Mouse (Mus musculus) embryo, embryonic 10.5 days (tissue): Measurements from ENCODE around the gene Olfr635.
A peak's percentile ranks its signal among the peaks of the same experiment; 100 is the strongest.
"Not testable (repeated sequence)": the region's sequence is repeated elsewhere in the genome, so short reads cannot be mapped to it uniquely, and the experiment has no call there.

Experiments used
- DNase-seq: peaks from one replicate; pipeline ENCODE4 v3.0.0-alpha.2; 2015; ENCODE audit warnings: low spot score

Olfr635 gene

GRCm38 (mm10) chr7:103970852-103971251 lies at the start of gene Olfr635:
Gene Olfr635 (plus strand): TSS chr7:103971152.
- no peak for DNase-seq

DNA sequence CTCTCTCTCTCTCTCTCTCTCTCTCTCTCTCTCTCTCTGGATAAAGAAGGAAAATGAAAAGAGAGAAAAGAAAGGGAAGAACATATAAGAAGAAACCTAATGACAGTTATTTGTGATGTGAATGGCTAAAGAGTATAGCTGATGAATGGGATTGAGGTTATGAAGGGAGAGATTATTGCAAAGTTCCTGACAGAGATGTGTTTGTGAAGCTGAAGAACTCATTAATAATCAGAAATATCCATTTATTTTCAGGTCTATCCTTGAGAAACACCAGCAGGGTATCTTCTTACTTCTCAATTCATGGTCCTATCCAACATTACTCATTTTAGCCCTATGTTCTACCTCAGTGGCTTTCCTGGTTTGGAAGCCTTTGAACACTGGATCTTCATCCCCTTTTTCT lies 42.4 kb upstream of the Olfr635 start, which contains the start of gene Olfr631:
Gene Olfr631 (plus strand): TSS at position 301 of the 400 bp plus-strand sequence.
- no peak for DNase-seq

DNA sequence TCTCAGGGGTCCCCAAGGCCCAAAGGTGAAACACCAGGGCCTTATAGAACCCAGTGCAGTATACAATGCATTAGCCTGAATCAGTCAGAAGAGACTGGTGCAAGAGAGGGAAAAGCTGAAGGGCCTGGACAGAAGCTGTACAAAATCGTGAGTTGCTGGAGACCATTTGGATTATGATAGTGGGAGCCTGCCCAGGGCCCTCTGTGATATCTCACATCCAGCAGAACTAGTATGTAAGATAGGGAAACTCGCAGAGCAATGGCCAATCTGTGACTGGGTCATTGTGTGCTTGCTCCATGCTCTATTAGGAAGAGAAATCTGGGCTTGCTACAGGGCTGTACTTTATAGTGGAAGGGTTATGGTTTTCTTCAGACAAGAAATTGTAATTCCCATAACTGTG lies 36.7 kb upstream of the Olfr635 start, which contains the start of gene Olfr632:
Gene Olfr632 (plus strand): TSS at position 84 of the 400 bp plus-strand sequence.
- no peak for DNase-seq

GRCm38 (mm10) chr7:103942730-103943129 lies 28.2 kb upstream of the Olfr635 start:
- peak; percentile 82 for DNase-seq

GRCm38 (mm10) chr7:103944137-103944536 lies 26.8 kb upstream of the Olfr635 start, which contains the start of gene Olfr633:
Gene Olfr633 (plus strand): TSS chr7:103944437.
- no peak for DNase-seq

DNA sequence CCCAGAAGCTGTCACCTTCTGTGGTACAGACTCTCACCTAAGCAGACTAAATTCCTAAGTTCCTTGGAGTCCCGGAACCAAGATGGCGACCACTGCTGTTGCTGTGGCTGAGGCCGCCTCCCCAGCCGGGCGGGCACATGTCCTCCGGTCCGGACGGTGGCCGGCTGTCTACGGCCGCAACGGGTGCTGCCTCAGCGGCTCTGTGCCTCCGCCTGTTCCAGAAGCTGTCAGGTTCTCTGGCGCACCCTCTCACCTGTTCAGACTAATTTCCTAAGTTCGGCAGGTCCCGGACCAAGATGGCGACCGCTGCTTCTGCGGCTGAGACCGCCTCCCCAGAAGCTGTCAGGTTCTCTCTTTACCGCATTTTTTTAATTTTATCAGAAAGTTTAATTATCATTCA lies 4.1 kb upstream of the Olfr635 start:
- not testable (repeated sequence) for DNase-seq

DNA sequence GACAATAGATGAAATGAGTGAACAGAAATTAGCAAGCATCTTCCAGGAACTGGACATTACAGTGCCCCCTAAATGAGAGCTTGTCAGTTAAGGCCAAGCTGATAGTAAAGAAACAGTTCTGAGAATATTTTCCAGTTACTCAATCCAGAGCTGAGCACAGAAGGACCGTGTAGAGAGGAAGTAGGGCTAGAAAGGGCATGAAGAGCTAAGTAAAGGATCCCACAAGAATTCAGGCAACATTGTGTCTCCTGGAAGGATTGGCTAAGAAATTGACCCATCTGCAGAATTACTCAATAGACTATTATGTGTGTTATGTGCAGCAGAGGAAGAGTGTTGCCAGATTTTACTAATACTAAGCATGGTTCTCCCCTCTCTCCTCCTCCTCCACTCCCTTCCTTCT lies 830 bp downstream of the Olfr635 start:
- no peak for DNase-seq

GRCm38 (mm10) chr7:103998446-103998845 lies 27.5 kb downstream of the Olfr635 start, which contains the start of gene Olfr638:
Gene Olfr638 (plus strand): TSS chr7:103998746.
- no peak for DNase-seq

- DNase-seq: no peak
Measured at GRCm38 (mm10) chr7:103999124-103999523, 28.2 kb downstream of the Olfr635 start.

- no peak for DNase-seq
Measured at GRCm38 (mm10) chr7:104017203-104017602, 46.3 kb downstream of the Olfr635 start, which contains the start of gene Olfr639. Gene Olfr639 (minus strand): TSS chr7:104017303.

- DNase-seq: no peak
Measured at GRCm38 (mm10) chr7:104018953-104019352, 48.0 kb downstream of the Olfr635 start.

DNA sequence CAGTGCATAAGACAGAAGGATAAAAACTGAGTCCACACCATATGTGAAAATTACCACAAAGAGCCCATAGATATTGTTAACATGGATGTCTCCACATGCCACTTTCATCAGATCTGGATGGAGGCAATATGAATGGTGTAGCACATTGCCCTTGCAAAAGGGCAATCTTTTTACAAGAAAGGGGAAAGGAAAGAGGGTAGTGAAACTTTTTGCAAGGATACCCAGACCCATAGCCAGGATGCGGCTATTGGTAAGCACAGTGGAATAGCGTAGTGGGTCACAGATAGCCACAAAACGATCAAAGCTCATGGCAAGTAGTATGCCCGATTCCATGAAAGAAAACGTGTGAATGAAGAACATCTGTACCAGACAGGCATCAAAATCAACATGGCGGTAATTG lies 50.7 kb downstream of the Olfr635 start:
- DNase-seq: no peak

GRCm38 (mm10) chr7:104025473-104025872 lies 54.5 kb downstream of the Olfr635 start, which contains the start of gene Olfr640:
Gene Olfr640 (minus strand): TSS chr7:104025573.
- no peak for DNase-seq

DNA sequence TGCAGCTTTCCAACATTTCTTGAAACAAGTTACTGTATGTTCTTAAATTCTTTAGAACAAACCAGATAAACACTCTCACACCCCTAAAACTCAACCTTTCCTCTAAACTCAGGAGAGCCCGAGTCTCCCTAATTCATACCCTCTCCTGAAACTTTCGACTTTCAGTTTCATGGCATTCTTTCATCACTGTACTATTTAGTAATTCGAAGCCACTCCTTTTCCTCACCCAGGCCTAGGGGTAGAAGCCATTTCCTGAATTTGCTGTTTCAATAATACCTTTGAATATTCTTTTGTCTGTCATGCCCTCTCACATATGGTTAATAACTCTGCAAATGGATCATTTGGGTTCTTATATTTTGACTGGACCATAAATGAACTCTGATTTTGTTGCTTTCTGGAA lies 56.0 kb downstream of the Olfr635 start:
- no peak for DNase-seq

GRCm38 (mm10) chr7:104035145-104035544 lies 64.2 kb downstream of the Olfr635 start, which contains the start of gene Olfr641:
Gene Olfr641 (plus strand): TSS chr7:104035445.
- DNase-seq: no peak
